Comparison of ENCODE assay signal across 12 mouse cellular contexts in the genomic region with DNA sequence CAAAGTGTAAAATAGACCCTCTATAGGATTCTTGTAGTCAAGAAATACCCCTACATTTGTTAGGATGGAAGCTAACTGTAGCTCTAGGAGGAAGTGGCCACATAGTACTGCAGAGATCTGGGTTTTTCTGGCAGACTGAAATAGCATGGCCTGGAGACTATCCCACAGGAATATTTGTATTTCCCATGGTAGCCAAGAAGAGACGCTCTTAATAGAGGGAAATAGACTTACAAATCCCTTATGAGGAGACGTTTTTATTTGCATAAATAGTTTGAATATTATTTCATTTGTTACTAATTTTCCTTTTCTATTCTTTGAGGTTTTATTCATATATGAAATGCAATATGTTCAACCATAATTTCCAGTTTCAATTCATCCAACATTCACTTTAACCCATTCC.
"Had no signal": no experiment of that assay in that cellular context is flagged by ENCODE, and none has a peak within 500 bp of the region (broad histone marks: within the 10 kb centered on the region; RNA-seq: fewer than 3 reads in every experiment).

A gene (minus strand): TSS at position 101 of the 400 bp plus-strand sequence.

- DNase-seq: left cerebral cortex, postnatal 4 days; liver; liver, embryonic 13.5 days; liver, postnatal 0 days; lung, adult 18-20 months; lung, adult 2 months; lung, embryonic 14.5 days; lung, postnatal 10 days; lung, postnatal 14 days; lung, postnatal 36 days; lung, postnatal 4 days; midbrain, embryonic 14.5 days had no signal
